Mouse (Mus musculus): ENCODE data around the gene Mark1.

Gene Mark1

DNA sequence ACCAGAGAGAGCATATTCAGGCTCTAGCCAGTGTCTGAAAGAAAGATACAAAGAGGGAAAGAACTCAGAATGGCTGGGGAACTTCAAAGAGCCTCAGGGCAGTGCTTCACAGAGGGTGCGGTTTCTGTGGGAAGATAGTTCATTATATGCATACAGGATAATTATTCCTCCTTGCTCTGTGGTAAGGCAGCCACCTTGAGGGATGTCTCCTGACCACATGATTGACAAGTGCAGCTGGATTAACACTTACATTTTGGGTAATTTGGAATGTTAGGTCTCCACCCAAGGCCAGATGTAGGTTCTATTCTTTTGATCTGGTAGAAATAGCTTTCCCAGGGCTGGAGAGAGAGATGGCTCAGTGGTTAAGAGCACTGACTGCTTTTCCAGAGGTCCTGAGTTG is 113.2 kb downstream of the Mark1 start:
- no peak for DNase-seq

GRCm38 (mm10) chr1:184882281-184883268 is 116.8 kb downstream of the Mark1 start, which contains the start of gene C130074G19Rik:
C130074G19Rik (minus strand) TSS chr1:184883218.
- no peak for DNase-seq

DNA sequence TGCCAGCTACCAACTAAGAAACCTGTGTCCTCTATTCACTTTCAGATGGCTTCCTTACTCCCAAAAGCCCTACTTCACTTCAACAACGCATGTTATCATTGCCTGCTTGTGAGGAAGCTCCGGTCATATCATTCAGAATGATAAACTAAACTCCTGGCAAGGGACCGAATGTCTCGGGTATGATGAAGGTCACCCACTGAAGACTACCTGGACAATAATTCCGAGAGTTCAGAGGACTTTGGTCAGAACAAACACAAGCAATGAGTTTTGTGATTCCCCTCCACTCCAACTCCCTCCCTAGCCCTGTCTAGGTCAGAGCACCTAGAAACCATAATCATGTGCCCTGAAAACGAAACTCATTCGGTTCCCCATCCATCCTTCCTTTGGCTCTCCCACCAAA is 117.5 kb downstream of the Mark1 start:
- no peak for DNase-seq

GRCm38 (mm10) chr1:184881211-184881610 is 118.2 kb downstream of the Mark1 start:
- no peak for DNase-seq

- no peak for DNase-seq
Measured at GRCm38 (mm10) chr1:184878860-184879259, 120.5 kb downstream of the Mark1 start.

DNA sequence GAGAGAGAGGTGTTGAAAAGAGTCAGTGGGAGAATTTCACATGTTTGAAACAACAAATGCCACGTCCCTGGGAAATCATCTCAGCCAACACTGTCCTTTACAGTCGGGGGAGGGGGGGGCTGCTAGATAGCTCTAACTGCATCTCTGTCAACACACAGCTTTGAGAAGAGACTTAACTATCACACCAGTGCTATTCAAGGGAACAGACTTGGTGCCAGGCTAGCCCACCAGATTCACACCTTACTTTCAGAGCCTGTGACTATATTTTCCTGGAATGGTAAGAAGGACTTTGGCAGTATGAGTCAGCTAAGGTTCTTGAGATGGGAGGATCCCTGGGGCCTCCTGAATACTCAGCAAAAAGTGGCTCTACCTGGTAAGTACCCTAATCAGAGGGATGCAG is 122.1 kb downstream of the Mark1 start:
- DNase-seq, result no peak

- DNase-seq, result no peak
Measured at GRCm38 (mm10) chr1:184873910-184874309, 125.5 kb downstream of the Mark1 start.

- no peak for DNase-seq
Measured at GRCm38 (mm10) chr1:184872069-184872819, 127.1 kb downstream of the Mark1 start.

GRCm38 (mm10) chr1:184871506-184871905 is 127.9 kb downstream of the Mark1 start:
- DNase-seq, result no peak

- DNase-seq, result no peak
Measured at GRCm38 (mm10) chr1:184870646-184871385, 128.6 kb downstream of the Mark1 start.

- DNase-seq, result no peak
Measured at GRCm38 (mm10) chr1:184869939-184870565, 129.3 kb downstream of the Mark1 start.

DNA sequence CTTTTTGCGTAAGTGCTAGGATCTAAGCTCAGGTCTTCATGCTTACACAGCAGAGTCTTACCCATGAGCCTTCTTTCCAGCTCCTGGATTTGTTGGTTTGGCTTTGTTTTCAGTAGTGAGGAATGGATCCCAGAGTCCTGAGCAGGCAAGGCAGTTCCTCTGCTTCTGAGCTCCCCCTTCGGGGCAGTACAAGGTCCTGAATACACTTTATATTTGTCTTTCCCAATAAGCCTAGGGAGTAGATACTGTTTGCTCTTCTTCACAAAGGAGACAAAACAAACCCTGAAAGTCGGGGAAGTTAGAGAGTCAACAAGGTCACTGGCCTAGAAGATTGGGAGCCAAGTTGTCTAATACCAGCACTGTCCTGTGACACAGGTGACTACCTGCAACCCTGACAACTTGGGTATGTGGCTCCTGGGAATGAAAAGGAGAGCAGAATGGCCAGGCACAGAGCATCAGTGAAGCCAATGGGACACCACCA is 131.7 kb downstream of the Mark1 start:
- no peak for DNase-seq

DNA sequence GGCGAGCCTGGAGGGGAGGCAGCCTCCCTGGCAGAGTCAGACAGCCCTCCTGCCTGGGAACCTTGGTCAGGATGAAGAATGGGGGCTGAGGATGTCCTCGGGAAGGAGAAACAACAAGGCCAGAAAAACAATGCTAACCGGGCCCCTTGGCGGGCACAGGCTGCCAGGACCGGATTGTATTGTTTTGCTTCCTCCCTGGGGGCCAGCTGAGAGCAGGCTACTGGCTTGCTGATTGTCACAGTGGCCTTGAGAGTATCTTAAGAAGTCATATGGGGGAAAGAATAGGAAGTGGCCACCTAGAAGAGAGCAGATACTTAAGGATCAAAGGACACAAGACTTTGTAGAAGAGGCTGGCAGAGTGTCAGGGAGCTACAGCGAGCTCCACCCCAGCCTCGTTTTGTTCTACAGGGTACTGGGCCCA is 135.0 kb downstream of the Mark1 start:
- no peak for DNase-seq

GRCm38 (mm10) chr1:184862636-184863035 is 136.7 kb downstream of the Mark1 start:
- no peak for DNase-seq

GRCm38 (mm10) chr1:184861551-184861950 is 137.8 kb downstream of the Mark1 start:
- no peak for DNase-seq

- DNase-seq, result no peak
Measured at GRCm38 (mm10) chr1:184860276-184860675, 139.1 kb downstream of the Mark1 start.

GRCm38 (mm10) chr1:184858253-184858652 is 141.1 kb downstream of the Mark1 start:
- no peak for DNase-seq

DNA sequence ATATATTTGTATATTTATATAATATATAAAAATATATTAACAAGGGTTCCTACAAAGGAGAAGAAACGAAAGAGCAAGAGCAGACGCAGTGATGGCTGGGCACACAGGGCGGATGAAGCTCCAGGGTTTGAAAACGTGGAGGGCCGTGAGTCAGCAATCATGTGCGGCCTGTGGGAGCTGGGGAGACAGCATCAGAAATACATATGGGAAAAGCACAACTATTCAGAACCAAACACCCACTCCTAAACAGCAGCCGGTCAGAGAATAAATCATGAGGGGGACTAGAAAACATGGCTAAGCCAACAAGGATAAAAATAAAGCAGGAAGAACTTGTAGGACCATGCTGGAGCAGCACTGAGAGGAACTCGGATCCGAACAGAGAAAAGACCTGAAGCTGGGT is 142.2 kb downstream of the Mark1 start:
- no peak for DNase-seq

GRCm38 (mm10) chr1:184853922-184854321 is 145.4 kb downstream of the Mark1 start:
- DNase-seq, result no peak

GRCm38 (mm10) chr1:184853339-184853738 is 146.0 kb downstream of the Mark1 start:
- DNase-seq, result peak; percentile 44

GRCm38 (mm10) chr1:184851741-184852618 is 147.4 kb downstream of the Mark1 start:
- DNase-seq, result peak; percentile 72

All from cerebellum, adult 11-12 months (tissue).